Mouse (Mus musculus) retina, postnatal 7 days (tissue): ENCODE measurements around the gene Gad2.
"Not testable (repeated sequence)": the region's sequence is repeated elsewhere in the genome, so short reads cannot be mapped to it uniquely, and the experiment has no call there.

Experiments used
- DNase-seq: peaks from one replicate; pipeline ENCODE4 v3.0.0-alpha.2; 2012; ENCODE audit warnings: low read depth, low spot score

Gad2 gene

GRCm38 (mm10) chr2:22621828-22622731 is at the start of gene Gad2:
TSS of gene Gad2 (plus strand) at chr2:22622205.
- no peak for DNase-seq

GRCm38 (mm10) chr2:22587469-22588169 is 34.4 kb upstream of the Gad2 start:
- DNase-seq, result not testable (repeated sequence)

- DNase-seq, result not testable (repeated sequence)
Observed at GRCm38 (mm10) chr2:22588170-22588541, 33.8 kb upstream of the Gad2 start.

GRCm38 (mm10) chr2:22588673-22589381 is 33.2 kb upstream of the Gad2 start:
- not testable (repeated sequence) for DNase-seq

GRCm38 (mm10) chr2:22589382-22590205 is 32.4 kb upstream of the Gad2 start:
- DNase-seq, result not testable (repeated sequence)

GRCm38 (mm10) chr2:22590206-22590490 is 31.9 kb upstream of the Gad2 start:
- no peak for DNase-seq

- DNase-seq, result no peak
Observed at GRCm38 (mm10) chr2:22617951-22618350, 4.1 kb upstream of the Gad2 start.

GRCm38 (mm10) chr2:22619416-22619815 is 2.6 kb upstream of the Gad2 start:
- DNase-seq, result no peak

GRCm38 (mm10) chr2:22620030-22620429 is 2.0 kb upstream of the Gad2 start:
- DNase-seq, result no peak

GRCm38 (mm10) chr2:22620534-22620933 is 1.5 kb upstream of the Gad2 start:
- no peak for DNase-seq

GRCm38 (mm10) chr2:22620978-22621827 is 802 bp upstream of the Gad2 start:
- DNase-seq, result no peak

GRCm38 (mm10) chr2:22623111-22624070 is 1.4 kb downstream of the Gad2 start:
- DNase-seq, result no peak

GRCm38 (mm10) chr2:22624188-22624975 is 2.4 kb downstream of the Gad2 start:
- no peak for DNase-seq

- DNase-seq, result no peak
Observed at GRCm38 (mm10) chr2:22625096-22625960, 3.3 kb downstream of the Gad2 start.

- no peak for DNase-seq
Observed at GRCm38 (mm10) chr2:22627147-22627666, 5.2 kb downstream of the Gad2 start.

- no peak for DNase-seq
Observed at GRCm38 (mm10) chr2:22627819-22628432, 5.9 kb downstream of the Gad2 start.

- no peak for DNase-seq
Observed at GRCm38 (mm10) chr2:22634766-22635165, 12.8 kb downstream of the Gad2 start.
